Mouse (Mus musculus): ENCODE measurements around the gene Fbln2. TPM values are rescaled to one million over a fixed set of nuclear protein-coding genes. Genes with fewer than 3 reads are reported as not detected.
"Not testable (repeated sequence)": the region's sequence is repeated elsewhere in the genome, so short reads cannot be mapped to it uniquely, and the experiment has no call there.

The Fbln2 gene
- 38.9 and 56.4 TPM in 2 replicates for polyA plus RNA-seq (2015; fragmentation: Nextera tagmentation; extraction: Ambion mirVana)

GRCm38 (mm10) chr6:91212155-91212554 is at the start of gene Fbln2:
Gene Fbln2, plus strand, starts transcription at chr6:91212455.
- peak within 1 kb of the TSS; percentile 38 for H3K4me3 ChIP-seq (replicated peaks)
- peaks cover 32% of the 10 kb centered on the region for H3K4me1 ChIP-seq
- H3K36me3 ChIP-seq; H3K9me3 ChIP-seq (replicated peaks); H3K27ac ChIP-seq; ATAC-seq (replicated peaks; ENCODE audit: low FRiP score): not testable (repeated sequence)
- H3K4me2 ChIP-seq, result peak within 1 kb of the TSS; percentile 65
- peak within 1 kb of the TSS; percentile 27; the same call in 1 of the 2 replicates for H3K9ac ChIP-seq
- H3K27me3 ChIP-seq, result peaks cover 16% of the 10 kb centered on the region

- 66% methylated on average over 5 of the region's 5 CpGs for WGBS
- peak; percentile 70 for ATAC-seq (replicated peaks; ENCODE audit: low FRiP score)
These were observed 48.9 kb upstream of the Fbln2 start for GRCm38 (mm10) chr6:91163195-91163911.

GRCm38 (mm10) chr6:91164584-91164983 is 47.7 kb upstream of the Fbln2 start:
- Histone ChIP-seq H3K27ac (no peak overlapping the region), H3K9ac (no peak overlapping the region), H3K9me3 (replicated peaks) (no peaks in the 10 kb centered on the region), H3K4me2 (no peak overlapping the region), H3K36me3 (peaks cover 20% of the 10 kb centered on the region; the same call in 1 of the 2 replicates), H3K27me3 (no peaks in the 10 kb centered on the region), H3K4me3 (replicated peaks) (no peak overlapping the region), H3K4me1 (peaks cover 23% of the 10 kb centered on the region)
- WGBS, result 79% methylated on average over 2 of the region's 2 CpGs
- no peak for ATAC-seq (replicated peaks; ENCODE audit: low FRiP score)

More at GRCm38 (mm10) chr6:91163195-91163911, 48.9 kb upstream of the Fbln2 start:
- Histone ChIP-seq H3K4me3 (replicated peaks) (no peak overlapping the region), H3K4me1 (peaks cover 36% of the 10 kb centered on the region), H3K36me3 (0 out of 2 replicates have a peak, but pooled peaks cover 10% of the 10 kb centered on the region), H3K27me3 (no peaks in the 10 kb centered on the region), H3K9me3 (replicated peaks) (no peaks in the 10 kb centered on the region), H3K9ac (no peak overlapping the region), H3K4me2 (no peak overlapping the region), H3K27ac (0 out of 2 replicates have a peak overlapping the region, but pooled peaks have one; percentile 27)

GRCm38 (mm10) chr6:91165210-91165609 is 47.0 kb upstream of the Fbln2 start:
- H3K27me3 ChIP-seq, result no peaks in the 10 kb centered on the region
- no peak overlapping the region for H3K27ac ChIP-seq
- H3K9me3 ChIP-seq (replicated peaks), result no peaks in the 10 kb centered on the region
- H3K36me3 ChIP-seq, result peaks cover 23% of the 10 kb centered on the region; the same call in 1 of the 2 replicates
- H3K9ac ChIP-seq, result no peak overlapping the region
- WGBS, result 29% methylated on average over 3 of the region's 3 CpGs
- no peak for ATAC-seq (replicated peaks; ENCODE audit: low FRiP score)
- H3K4me1 ChIP-seq, result peaks cover 18% of the 10 kb centered on the region
- H3K4me3 ChIP-seq (replicated peaks), result no peak overlapping the region
- H3K4me2 ChIP-seq, result no peak overlapping the region

- Histone ChIP-seq H3K4me3 (replicated peaks) (no peak overlapping the region), H3K27me3 (no peaks in the 10 kb centered on the region), H3K9me3 (replicated peaks) (no peaks in the 10 kb centered on the region), H3K4me2 (no peak overlapping the region), H3K27ac (no peak overlapping the region), H3K36me3 (peaks cover 41% of the 10 kb centered on the region), H3K4me1 (peaks cover 8% of the 10 kb centered on the region; the same call in 1 of the 2 replicates), H3K9ac (no peak overlapping the region)
- WGBS, result 61% methylated on average over 3 of the region's 3 CpGs
- no peak for ATAC-seq (replicated peaks; ENCODE audit: low FRiP score)
These were observed 44.4 kb upstream of the Fbln2 start for GRCm38 (mm10) chr6:91167828-91168227.

- H3K27ac ChIP-seq, result no peak overlapping the region
- no peaks in the 10 kb centered on the region for H3K4me1 ChIP-seq
- 81% methylated on average over 8 of the region's 8 CpGs for WGBS
- H3K4me2 ChIP-seq, result no peak overlapping the region
- H3K36me3 ChIP-seq, result peaks cover 50% of the 10 kb centered on the region
- no peak overlapping the region for H3K9ac ChIP-seq
- ATAC-seq (replicated peaks; ENCODE audit: low FRiP score), result no peak
- no peak overlapping the region for H3K4me3 ChIP-seq (replicated peaks)
- H3K27me3 ChIP-seq, result no peaks in the 10 kb centered on the region
- H3K9me3 ChIP-seq (replicated peaks), result no peaks in the 10 kb centered on the region
These were observed 43.1 kb upstream of the Fbln2 start for GRCm38 (mm10) chr6:91169129-91169528.

- Histone ChIP-seq H3K4me3 (replicated peaks) (no peak overlapping the region), H3K4me1 (no peaks in the 10 kb centered on the region), H3K9ac (no peak overlapping the region), H3K27me3 (no peaks in the 10 kb centered on the region), H3K36me3 (peaks cover 44% of the 10 kb centered on the region), H3K4me2 (no peak overlapping the region), H3K27ac (no peak overlapping the region), H3K9me3 (replicated peaks) (no peaks in the 10 kb centered on the region)
- WGBS, result 68% methylated on average over 3 of the region's 3 CpGs
- no peak for ATAC-seq (replicated peaks; ENCODE audit: low FRiP score)
These were observed 40.8 kb upstream of the Fbln2 start for GRCm38 (mm10) chr6:91171396-91171895.

GRCm38 (mm10) chr6:91172381-91172780 is 39.9 kb upstream of the Fbln2 start:
- Histone ChIP-seq H3K4me3 (replicated peaks) (no peak overlapping the region), H3K9ac (no peak overlapping the region), H3K27me3 (no peaks in the 10 kb centered on the region), H3K4me2 (no peak overlapping the region), H3K9me3 (replicated peaks) (no peaks in the 10 kb centered on the region), H3K27ac (no peak overlapping the region), H3K36me3 (peaks cover 44% of the 10 kb centered on the region), H3K4me1 (no peaks in the 10 kb centered on the region)
- WGBS, result 63% methylated on average over 2 of the region's 2 CpGs
- no peak for ATAC-seq (replicated peaks; ENCODE audit: low FRiP score)

GRCm38 (mm10) chr6:91173221-91173880 is 38.9 kb upstream of the Fbln2 start:
- 50% methylated on average over 7 of the region's 7 CpGs for WGBS
- Histone ChIP-seq H3K27ac (no peak overlapping the region), H3K4me3 (replicated peaks) (no peak overlapping the region), H3K9ac (no peak overlapping the region), H3K4me2 (no peak overlapping the region), H3K27me3 (no peaks in the 10 kb centered on the region), H3K4me1 (no peaks in the 10 kb centered on the region), H3K9me3 (replicated peaks) (no peaks in the 10 kb centered on the region), H3K36me3 (peaks cover 44% of the 10 kb centered on the region)
- peak; percentile 67 for ATAC-seq (replicated peaks; ENCODE audit: low FRiP score)

- WGBS, result 76% methylated on average over 3 of the region's 3 CpGs
- ATAC-seq (replicated peaks; ENCODE audit: low FRiP score), result 0 out of 2 replicates have a peak, but pooled peaks have one; percentile 12
These were observed 38.0 kb upstream of the Fbln2 start for GRCm38 (mm10) chr6:91174211-91174610.

GRCm38 (mm10) chr6:91180767-91181171 is 31.5 kb upstream of the Fbln2 start:
- Histone ChIP-seq H3K27me3 (no peaks in the 10 kb centered on the region), H3K36me3 (no peaks in the 10 kb centered on the region), H3K9me3 (replicated peaks) (no peaks in the 10 kb centered on the region), H3K4me1 (no peaks in the 10 kb centered on the region), H3K4me3 (replicated peaks) (no peak overlapping the region), H3K4me2 (no peak overlapping the region), H3K27ac (no peak overlapping the region), H3K9ac (no peak overlapping the region)
- no peak for ATAC-seq (replicated peaks; ENCODE audit: low FRiP score)
- WGBS, result 68% methylated on average over 9 of the region's 9 CpGs

More at GRCm38 (mm10) chr6:91174211-91174610, 38.0 kb upstream of the Fbln2 start:
- Histone ChIP-seq H3K36me3 (peaks cover 36% of the 10 kb centered on the region), H3K4me1 (no peaks in the 10 kb centered on the region), H3K9ac (no peak overlapping the region), H3K4me2 (no peak overlapping the region), H3K9me3 (replicated peaks) (no peaks in the 10 kb centered on the region), H3K27ac (no peak overlapping the region), H3K4me3 (replicated peaks) (no peak overlapping the region), H3K27me3 (no peaks in the 10 kb centered on the region)

GRCm38 (mm10) chr6:91181320-91181719 is 30.9 kb upstream of the Fbln2 start:
- Histone ChIP-seq H3K9me3 (replicated peaks) (no peaks in the 10 kb centered on the region), H3K4me3 (replicated peaks) (no peak overlapping the region), H3K27ac (no peak overlapping the region), H3K4me1 (no peaks in the 10 kb centered on the region), H3K36me3 (no peaks in the 10 kb centered on the region), H3K27me3 (no peaks in the 10 kb centered on the region), H3K9ac (no peak overlapping the region), H3K4me2 (no peak overlapping the region)
- 52% methylated on average over 2 of the region's 2 CpGs for WGBS
- no peak for ATAC-seq (replicated peaks; ENCODE audit: low FRiP score)
